20 mouse cellular contexts compared by ENCODE assay signal in genomic region chr17:47452886-47453285, GRCm38 (mm10). TPM values are rescaled to one million over a fixed set of nuclear protein-coding genes. Genes with fewer than 3 reads are reported as not detected.
DNase-seq lines count a peak whose midpoint lies in the region; ATAC-seq lines count a peak whose summit lies in the region.
"Had no signal": no experiment of that assay in that cellular context is flagged by ENCODE, and none has a peak within 500 bp of the region (broad histone marks: within the 10 kb centered on the region; RNA-seq: fewer than 3 reads in every experiment).

No protein-coding gene starts in this region.

- no peak for ATAC-seq in heart, embryonic 13.5 days (ENCODE audit: extremely low read depth, insufficient number of reproducible peaks, low FRiP score, low TSS enrichment)
- no peak for ATAC-seq in heart, embryonic 11.5 days (replicated peaks; ENCODE audit: insufficient number of reproducible peaks, low FRiP score, low TSS enrichment)
- no peak for ATAC-seq in monocyte, adult 5-6 weeks (replicated peaks; ENCODE audit: insufficient number of reproducible peaks, low FRiP score, low TSS enrichment, poor library complexity, severe bottlenecking)
- ATAC-seq: forebrain, embryonic 14.5 days; midbrain, embryonic 15.5 days had no signal

- WGBS in heart, embryonic 13.5 days: 35% methylated on average over 7 of the region's 7 CpGs
- 33% methylated on average over 7 of the region's 7 CpGs for WGBS in heart, embryonic 11.5 days (ENCODE audit: insufficient replicate concordance)

- DNase-seq in urinary bladder, postnatal 14 days (ENCODE audit: low spot score): peak; percentile 53
- no peak for DNase-seq in urinary bladder, postnatal 36 days (ENCODE audit: low spot score in 2 of 2)
- DNase-seq in kidney, postnatal 14 days: peak; percentile 66
- no peak for DNase-seq in layer of hippocampus, postnatal 14 days (ENCODE audit: low spot score in 2 of 2)
- no peak for DNase-seq in layer of hippocampus, postnatal 36 days
- DNase-seq: adrenal gland, postnatal 14 days; cerebellum, adult 11-12 months; cerebellum, postnatal 25 days; gastrocnemius, postnatal 25 days; liver, embryonic 13.5 days; thymus, postnatal 25 days had no signal

- H3K36me3 ChIP-seq in heart, embryonic 13.5 days: no peaks in the 10 kb centered on the region
- no peaks in the 10 kb centered on the region for H3K36me3 ChIP-seq in heart, embryonic 11.5 days (ENCODE audit: control insufficient read depth, insufficient read depth, low read length)
- H3K36me3 ChIP-seq: hindbrain, embryonic 10.5 days; liver, embryonic 13.5 days; midbrain, embryonic 15.5 days had no signal

- H3K27me3 ChIP-seq in heart, embryonic 13.5 days (replicated peaks): no peaks in the 10 kb centered on the region
- no peaks in the 10 kb centered on the region for H3K27me3 ChIP-seq in heart, embryonic 11.5 days (ENCODE audit: control insufficient read depth, insufficient read depth, low read length)
- H3K27me3 ChIP-seq: liver, embryonic 13.5 days; midbrain, embryonic 15.5 days had no signal

- H3K4me3 ChIP-seq in heart, embryonic 13.5 days: no peak overlapping the region
- H3K4me3 ChIP-seq in heart, embryonic 11.5 days (ENCODE audit: low read depth, low read length): no peak overlapping the region
- H3K4me3 ChIP-seq: hindbrain, embryonic 10.5 days; liver, embryonic 13.5 days; megakaryocyte, embryonic 14.5 days; midbrain, embryonic 15.5 days had no signal

- H3K9ac ChIP-seq in heart, embryonic 13.5 days: peak overlapping the region; percentile 51; the same call in 1 of the 2 replicates
- no peak overlapping the region for H3K9ac ChIP-seq in heart, embryonic 11.5 days (ENCODE audit: low read depth, low read length)
- H3K9ac ChIP-seq: liver, embryonic 13.5 days; midbrain, embryonic 15.5 days had no signal

- H3K9me3 ChIP-seq in heart, embryonic 13.5 days: no peaks in the 10 kb centered on the region
- no peaks in the 10 kb centered on the region for H3K9me3 ChIP-seq in heart, embryonic 11.5 days (replicated peaks; ENCODE audit: control insufficient read depth, low read length)
- H3K9me3 ChIP-seq: hindbrain, embryonic 10.5 days; liver, embryonic 13.5 days; megakaryocyte, embryonic 14.5 days; midbrain, embryonic 15.5 days had no signal

- H3K27ac ChIP-seq in heart, embryonic 13.5 days (replicated peaks): peak overlapping the region; percentile 53
- H3K27ac ChIP-seq in heart, embryonic 11.5 days (ENCODE audit: low read depth, low read length): no peak overlapping the region; the same call in 1 of the 2 replicates
- H3K27ac ChIP-seq: liver, embryonic 13.5 days; midbrain, embryonic 15.5 days had no signal

- no peak overlapping the region for H3K4me2 ChIP-seq in heart, embryonic 13.5 days
- no peak overlapping the region for H3K4me2 ChIP-seq in heart, embryonic 11.5 days
- H3K4me2 ChIP-seq: liver, embryonic 13.5 days; midbrain, embryonic 15.5 days had no signal

- peaks cover 83% of the 10 kb centered on the region for H3K4me1 ChIP-seq in heart, embryonic 13.5 days
- peaks cover 63% of the 10 kb centered on the region for H3K4me1 ChIP-seq in heart, embryonic 11.5 days (ENCODE audit: control insufficient read depth, insufficient read depth, low read length)
- H3K4me1 ChIP-seq: midbrain, embryonic 15.5 days had no signal

RNA-seq across cellular contexts. Expression of gene 1700001C19Rik, which starts 15.7 kb away (rescaled TPM):
- polyA plus RNA-seq in heart, embryonic 13.5 days (2015; fragmentation: Nextera tagmentation; extraction: Ambion mirVana): 0.66 and 0.99 TPM in 2 replicates
- 1.2 and 2.2 TPM in 2 replicates for polyA plus RNA-seq in heart, embryonic 11.5 days (2014; fragmentation: Nextera tagmentation; extraction: Ambion mirVana)
- total RNA-seq in monocyte, adult 5-6 weeks (2017): not detected in 3 replicates
- total RNA-seq in layer of hippocampus, postnatal 14 days (2021): not detected
- total RNA-seq in layer of hippocampus, postnatal 36 days (2021): not detected
- total RNA-seq: gastrocnemius, postnatal 25 days had no signal
- polyA plus RNA-seq: lung, embryonic 16.5 days; spleen, adult 2 months had no signal

RNA-seq across cellular contexts. Expression of gene AI661453, which starts 16.5 kb away (rescaled TPM):
- 0.82 and 1.2 TPM in 2 replicates for polyA plus RNA-seq in heart, embryonic 13.5 days (2015; fragmentation: Nextera tagmentation; extraction: Ambion mirVana)
- 1.2 and 1.6 TPM in 2 replicates for polyA plus RNA-seq in heart, embryonic 11.5 days (2014; fragmentation: Nextera tagmentation; extraction: Ambion mirVana)
- 0.29 TPM in 1 of 3 replicates, not detected in the others for total RNA-seq in monocyte, adult 5-6 weeks (2017)
- total RNA-seq in layer of hippocampus, postnatal 14 days (2021): under 1 TPM; 0.28 to 0.48 TPM
- under 1 TPM; 0.10 to 0.33 TPM for total RNA-seq in layer of hippocampus, postnatal 36 days (2021)

RNA-seq across cellular contexts. Expression of gene Taf8, which starts 49.2 kb away (rescaled TPM):
- polyA plus RNA-seq in heart, embryonic 13.5 days (2015; fragmentation: Nextera tagmentation; extraction: Ambion mirVana): 18.4 and 19.4 TPM in 2 replicates
- 15.9 and 18.3 TPM in 2 replicates for polyA plus RNA-seq in heart, embryonic 11.5 days (2014; fragmentation: Nextera tagmentation; extraction: Ambion mirVana)
- total RNA-seq in monocyte, adult 5-6 weeks (2017): 67.5 to 90.9 TPM (median 77.3 TPM) in 3 replicates
- 10 to 100 TPM; 14.8 to 16.4 TPM for total RNA-seq in layer of hippocampus, postnatal 14 days (2021)
- 10 to 100 TPM; 20.9 to 22.3 TPM for total RNA-seq in layer of hippocampus, postnatal 36 days (2021)

RNA-seq across cellular contexts. Expression of gene Ccnd3, which starts 52.0 kb away (rescaled TPM):
- 451 and 478 TPM in 2 replicates for polyA plus RNA-seq in heart, embryonic 13.5 days (2015; fragmentation: Nextera tagmentation; extraction: Ambion mirVana)
- 559 and 565 TPM in 2 replicates for polyA plus RNA-seq in heart, embryonic 11.5 days (2014; fragmentation: Nextera tagmentation; extraction: Ambion mirVana)
- 152 to 227 TPM (median 161 TPM) in 3 replicates for total RNA-seq in monocyte, adult 5-6 weeks (2017)
- 10 to 100 TPM; 39.6 to 46.3 TPM for total RNA-seq in layer of hippocampus, postnatal 14 days (2021)
- total RNA-seq in layer of hippocampus, postnatal 36 days (2021): 10 to 100 TPM; 35.2 to 44.3 TPM

RNA-seq across cellular contexts. Expression of gene Guca1a, which starts 52.5 kb away (rescaled TPM):
- 2.1 and 2.8 TPM in 2 replicates for polyA plus RNA-seq in heart, embryonic 13.5 days (2015; fragmentation: Nextera tagmentation; extraction: Ambion mirVana)
- polyA plus RNA-seq in heart, embryonic 11.5 days (2014; fragmentation: Nextera tagmentation; extraction: Ambion mirVana): 3.3 and 4.3 TPM in 2 replicates
- total RNA-seq in monocyte, adult 5-6 weeks (2017): 0.57 TPM in 1 of 3 replicates, not detected in the others
- under 1 TPM in 1 of 2 experiments, not detected in 1; 0.39 TPM for total RNA-seq in layer of hippocampus, postnatal 14 days (2021)
- not detected for total RNA-seq in layer of hippocampus, postnatal 36 days (2021)

Comparison
In these comparisons a context has a peak if more than half of its experiments do, and no peak if none do; other contexts are left out.
1. DNase-seq: peak in urinary bladder, postnatal 14 days (single experiment) and kidney, postnatal 14 days (single experiment); none in urinary bladder, postnatal 36 days (0 of 2), layer of hippocampus, postnatal 14 days (0 of 2) and layer of hippocampus, postnatal 36 days (0 of 2).